Mouse (Mus musculus) CH12.LX (cell line): ENCODE measurements around the gene Cyp3a41a. TPM values are rescaled to one million over a fixed set of nuclear protein-coding genes. Genes with fewer than 3 reads are reported as not detected.
"Not testable (repeated sequence)": the region's sequence is repeated elsewhere in the genome, so short reads cannot be mapped to it uniquely, and the experiment has no call there.

Experiments used
- DNase-seq: peaks from one replicate; pipeline ENCODE4 v3.0.0-alpha.2; 2013; ENCODE audit errors: extremely low read depth
- H3K27ac ChIP-seq: 2 replicates; pipeline ENCODE4 v1.5.1; 2012; ENCODE audit warnings: low read depth, mild to moderate bottlenecking, control low read depth, moderate library complexity; ENCODE audit not compliant: insufficient read depth
- H3K27me3 ChIP-seq: replicated peaks from 2 replicates; pipeline ENCODE3; 2012; ENCODE audit warnings: inconsistent platforms
- H3K36me3 ChIP-seq, 2 experiments: replicated peaks in 1 of 2; 2 replicates each; pipeline versions ENCODE3 to v1.6.1; 2012; ENCODE audit warnings: inconsistent platforms in 1 of 2, low read length in 1 of 2, mild to moderate bottlenecking in 1 of 2, mixed read lengths in 1 of 2, moderate library complexity in 1 of 2; ENCODE audit not compliant: control insufficient read depth in 1 of 2, insufficient read depth in 1 of 2
- H3K4me1 ChIP-seq, 2 experiments: 2 replicates each; pipeline ENCODE4 v1.6.1; 2012; ENCODE audit warnings: inconsistent platforms in 1 of 2, moderate library complexity in 1 of 2; ENCODE audit not compliant: insufficient read depth in 2 of 2, control insufficient read depth in 1 of 2
- H3K4me2 ChIP-seq: 2 replicates; pipeline ENCODE4 v1.6.1; 2012; ENCODE audit warnings: low read depth, mild to moderate bottlenecking, control low read depth; ENCODE audit not compliant: poor library complexity, insufficient read depth, severe bottlenecking
- H3K4me3 ChIP-seq, 3 experiments: fragments of 150-350 bp in 1 of 3; sonication (generic) in 1 of 3; replicated peaks in 1 of 3; 2 replicates each; pipeline versions ENCODE3 to v1.5.1; 2011 to 2012; ENCODE audit warnings: low read depth in 2 of 3, low read length in 2 of 3, mild to moderate bottlenecking in 2 of 3, moderate library complexity in 2 of 3, control low read depth in 1 of 3, improper control_type of control experiment in 1 of 3, inconsistent platforms in 1 of 3, mixed read lengths in 1 of 3; ENCODE audit not compliant: poor library complexity in 1 of 3
- H3K79me2 ChIP-seq: replicated peaks from 2 replicates; pipeline ENCODE4 v1.6.1; 2012; ENCODE audit warnings: mild to moderate bottlenecking, moderate library complexity; ENCODE audit not compliant: control insufficient read depth, poor library complexity, insufficient read depth, severe bottlenecking; ENCODE audit errors: extremely low read depth
- H3K9ac ChIP-seq: 2 replicates; pipeline ENCODE4 v1.6.1; 2012; ENCODE audit warnings: low read depth, mild to moderate bottlenecking, control low read depth, moderate library complexity; ENCODE audit not compliant: insufficient read depth
- H3K9me3 ChIP-seq: replicated peaks from 2 replicates; pipeline ENCODE3; 2012; ENCODE audit warnings: low read length, inconsistent platforms, mixed read lengths
- dilution Hi-C: fragments of 300-500 bp; cut with MboI; formaldehyde crosslinking; loops from 2 replicates; pipeline ENCODE4 v1.14.3; 2020; ENCODE audit warnings: low sequenced_read_pairs; ENCODE audit not compliant: extremely low pct_unique_long_range_greater_than_20kb, extremely low pct_ligation_motif_present
- in situ Hi-C: fragments of 300-500 bp; cut with MboI; formaldehyde crosslinking; loops from 3 replicates; pipeline ENCODE4 v1.14.3; 2019; ENCODE audit warnings: low sequenced_read_pairs, low pct_ligation_motif_present, low pct_unique_long_range_greater_than_20kb, mixed read lengths
- polyA plus RNA-seq: library from polyadenylated mRNA; unstranded; fragments of >175 nt; gene quantifications from 2 replicates; pipeline ENCODE4 v1.2.1, GENCODE M21; 2012; ENCODE audit warnings: low read depth; ENCODE audit not compliant: insufficient read length
- total RNA-seq, 2 experiments: library from RNA; depleted of rRNA; stranded (reverse); fragments of 300-350 nt in 1 of 2; fragments of >200 nt in 1 of 2; gene quantifications; 2 replicates each; pipeline ENCODE4 v1.2.3; 2012 to 2014

Cyp3a41a gene
- total RNA-seq (2012; rRNA removed) (not detected in 2 replicates), total RNA-seq (2014; rRNA removed) (not detected in 2 replicates), polyA plus RNA-seq (not detected in 2 replicates)

DNA sequence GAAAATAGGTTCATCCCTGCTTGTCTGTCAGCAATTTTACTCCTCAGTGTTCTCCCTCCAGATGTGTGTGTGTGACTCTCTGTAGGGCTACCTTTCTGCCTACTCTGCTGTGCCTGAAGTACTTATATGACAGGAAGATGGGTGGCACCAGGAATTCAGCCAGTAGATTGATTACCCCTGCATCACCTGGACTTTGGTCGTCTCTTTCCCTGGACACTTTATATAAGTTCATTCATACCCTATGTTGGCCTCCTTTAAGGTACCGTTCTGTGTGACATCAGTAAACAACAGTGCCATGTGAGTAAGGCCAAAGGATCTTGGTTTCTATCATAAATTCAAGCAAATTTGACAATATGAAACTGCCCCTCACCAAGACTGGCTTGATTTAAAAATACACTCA lies at the start of gene Cyp3a41a:
Gene Cyp3a41a (minus strand): TSS at position 101 of the 400 bp plus-strand sequence.
- H3K4me3 ChIP-seq, H3K9ac ChIP-seq, DNase-seq, H3K9me3 ChIP-seq, H3K27me3 ChIP-seq, dilution Hi-C loops, in situ Hi-C loops, H3K27ac ChIP-seq, H3K4me1 ChIP-seq, H3K79me2 ChIP-seq, H3K36me3 ChIP-seq, H3K4me2 ChIP-seq: not testable (repeated sequence)

DNA sequence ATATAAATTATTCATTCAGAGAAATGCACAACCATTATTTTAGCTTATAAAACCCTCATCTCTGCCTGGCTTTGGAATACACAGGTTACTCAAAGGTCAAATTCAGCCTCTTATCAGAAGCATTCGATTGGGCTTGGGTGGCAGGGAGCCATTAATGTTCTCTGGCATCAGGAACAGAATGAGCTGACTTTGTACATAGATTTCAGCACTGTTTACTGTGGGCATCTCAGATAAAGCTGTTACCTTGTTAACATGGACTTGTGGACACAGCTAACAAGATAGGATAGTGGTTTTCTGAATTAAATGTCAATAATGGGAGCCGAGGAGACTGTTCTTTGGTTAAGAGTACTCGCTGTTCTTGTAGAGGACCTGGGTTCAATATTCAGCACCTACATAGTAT lies 17.6 kb upstream of the Cyp3a41a start:
- H3K9me3 ChIP-seq, H3K4me2 ChIP-seq, in situ Hi-C loops, DNase-seq, H3K4me1 ChIP-seq, H3K9ac ChIP-seq, dilution Hi-C loops, H3K27ac ChIP-seq, H3K27me3 ChIP-seq, H3K36me3 ChIP-seq, H3K79me2 ChIP-seq, H3K4me3 ChIP-seq: not testable (repeated sequence)

DNA sequence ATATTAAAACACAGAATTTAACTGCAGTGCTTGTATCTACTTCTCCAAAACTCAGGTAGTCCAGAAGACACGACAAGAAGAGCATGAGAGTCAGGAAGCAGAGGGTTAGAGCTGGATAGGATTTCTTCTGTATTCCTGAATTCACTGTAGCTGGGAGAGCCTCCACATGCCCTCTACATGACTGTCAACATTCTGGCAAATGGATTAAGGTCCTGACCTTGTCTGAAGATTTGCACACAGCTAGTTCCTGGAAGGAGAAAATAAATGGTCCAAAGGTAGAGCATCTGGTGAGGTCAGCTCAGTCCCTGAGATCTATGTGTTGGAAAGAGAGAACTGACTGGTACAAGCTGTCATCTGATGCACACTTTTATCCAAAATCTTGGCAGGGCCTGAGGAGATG lies 5.6 kb downstream of the Cyp3a41a start:
- H3K36me3 ChIP-seq, H3K4me3 ChIP-seq, DNase-seq, in situ Hi-C loops, H3K9me3 ChIP-seq, H3K9ac ChIP-seq, H3K27ac ChIP-seq, H3K27me3 ChIP-seq, H3K4me2 ChIP-seq, H3K4me1 ChIP-seq, H3K79me2 ChIP-seq, dilution Hi-C loops: not testable (repeated sequence)

DNA sequence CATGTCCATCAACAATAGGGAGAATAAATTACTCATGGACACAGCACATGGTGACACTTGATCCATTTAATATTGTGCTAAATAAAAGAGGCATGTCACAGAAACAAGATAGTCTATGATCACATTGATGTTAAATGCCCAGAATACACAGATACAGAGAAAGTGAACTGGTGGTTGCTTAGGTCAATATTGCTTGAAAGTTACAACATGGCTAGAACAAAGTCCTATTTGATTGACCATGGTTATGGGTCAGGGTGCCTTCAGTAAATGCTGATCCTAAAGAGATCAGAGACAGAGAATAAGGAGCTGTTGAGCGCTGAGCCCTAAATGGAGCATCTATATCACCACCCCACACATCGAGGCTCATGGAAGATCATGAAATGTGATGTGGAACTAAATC lies 12.6 kb downstream of the Cyp3a41a start:
- H3K9me3 ChIP-seq, in situ Hi-C loops, H3K27me3 ChIP-seq, H3K36me3 ChIP-seq, DNase-seq, H3K4me1 ChIP-seq, H3K4me2 ChIP-seq, H3K79me2 ChIP-seq, dilution Hi-C loops, H3K9ac ChIP-seq, H3K4me3 ChIP-seq, H3K27ac ChIP-seq: not testable (repeated sequence)
